ENCODE assay signal across 8 mouse cellular contexts in the genomic region with DNA sequence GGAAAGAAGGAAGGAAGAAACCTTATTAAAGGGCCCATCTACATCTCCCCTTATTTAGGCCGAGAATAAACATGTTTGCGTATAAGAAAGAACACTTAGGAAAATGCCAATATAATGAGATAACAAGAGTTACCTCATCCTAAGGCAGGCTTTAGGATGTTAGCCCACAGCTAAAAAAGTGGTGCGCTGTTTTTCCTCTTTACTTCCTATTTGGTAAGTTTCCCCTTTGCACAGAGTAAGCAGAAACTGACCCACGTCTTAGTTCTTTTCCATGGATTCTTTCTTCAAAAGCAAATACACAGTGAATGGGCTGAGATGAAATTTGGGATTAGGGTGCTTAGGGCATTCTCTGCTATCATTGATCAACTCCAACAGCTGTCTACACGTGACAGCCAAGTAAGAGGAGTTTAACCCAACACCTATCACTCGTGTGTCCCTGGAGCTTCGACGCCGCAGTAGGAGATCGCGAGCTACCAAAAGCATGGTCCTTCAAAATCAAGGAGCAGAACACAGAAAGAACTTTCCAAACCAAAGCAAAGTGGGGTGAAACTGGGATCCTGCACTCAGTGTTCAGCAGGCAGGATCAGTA. TPM values are rescaled to one million over a fixed set of nuclear protein-coding genes. Genes with fewer than 3 reads are reported as not detected.
A peak's percentile ranks its signal among the peaks of the same experiment; 100 is the strongest.
DNase-seq lines count a peak whose midpoint lies in the region; ATAC-seq lines count a peak whose summit lies in the region.

No protein-coding gene starts in this region.

- no peaks in the 10 kb centered on the region for H3K27me3 ChIP-seq in heart, embryonic 11.5 days (ENCODE audit: control insufficient read depth, insufficient read depth, low read length)

- no peak overlapping the region for H3K27ac ChIP-seq in heart, embryonic 11.5 days (ENCODE audit: low read depth, low read length)

- intact Hi-C loops in heart, postnatal 10 days (cut with DNase I): no loop called here

- H3K4me3 ChIP-seq in heart, embryonic 11.5 days (ENCODE audit: low read depth, low read length): peak overlapping the region; percentile 51

- no peak for ATAC-seq in heart, embryonic 11.5 days (replicated peaks; ENCODE audit: insufficient number of reproducible peaks, low FRiP score, low TSS enrichment)
- peak; percentile 19 for ATAC-seq in activated CD4-positive, CD25-positive, alpha-beta regulatory T cell, adult 4 months
- peak; percentile 17 to 27; a peak in 2 of 4 replicates for ATAC-seq in hematopoietic stem cell, adult 5-6 weeks (replicated peaks in 1 of 2; ENCODE audit: insufficient read depth in 1 of 2, low FRiP score in 2 of 2, low TSS enrichment in 1 of 2, low read depth in 1 of 2, poor library complexity in 2 of 2, severe bottlenecking in 2 of 2)
- ATAC-seq in megakaryocyte progenitor cell, adult 5-6 weeks (replicated peaks; ENCODE audit: poor library complexity): peak; percentile 36

- H3K9me3 ChIP-seq in heart, embryonic 11.5 days (replicated peaks; ENCODE audit: control insufficient read depth, low read length): no peaks in the 10 kb centered on the region

- H3K9ac ChIP-seq in heart, embryonic 11.5 days (ENCODE audit: low read depth, low read length): peak overlapping the region; percentile 59

- no peaks in the 10 kb centered on the region for H3K4me1 ChIP-seq in heart, embryonic 11.5 days (ENCODE audit: control insufficient read depth, insufficient read depth, low read length)

- no peaks in the 10 kb centered on the region for H3K36me3 ChIP-seq in heart, embryonic 11.5 days (ENCODE audit: control insufficient read depth, insufficient read depth, low read length)

- H3K4me2 ChIP-seq in heart, embryonic 11.5 days: peak overlapping the region; percentile 86

- no peak for DNase-seq in heart, postnatal 10 days
- no peak for DNase-seq in ovary, adult 18-20 months (ENCODE audit: low spot score)
- DNase-seq in layer of hippocampus, adult 11-12 months (ENCODE audit: low spot score): no peak
- DNase-seq in thymus, adult 18-20 months: no peak

- 42% methylated on average over 11 of the region's 11 CpGs for WGBS in heart, embryonic 11.5 days (ENCODE audit: insufficient replicate concordance)

RNA-seq across cellular contexts. Expression of a gene that starts 7.6 kb away (rescaled TPM):
- polyA plus RNA-seq in heart, embryonic 11.5 days (2014; fragmentation: Nextera tagmentation; extraction: Ambion mirVana): 21.9 and 24.5 TPM in 2 replicates
- total RNA-seq in heart, postnatal 10 days (2021): 10 to 100 TPM; 39.2 to 45.0 TPM
- 10 to 100 TPM; 49.3 to 55.8 TPM for polyA plus RNA-seq in activated CD4-positive, CD25-positive, alpha-beta regulatory T cell, adult 4 months (2017; shearing (Covaris generic))
- 108 and 117 TPM in 2 replicates for total RNA-seq in hematopoietic stem cell, adult 5-6 weeks (2017)
- total RNA-seq in megakaryocyte progenitor cell, adult 5-6 weeks (2015): 96.9 and 126 TPM in 2 replicates
- total RNA-seq in megakaryocyte progenitor cell, adult 5-6 weeks (2017): 67.7 and 72.3 TPM in 2 replicates
